Mouse (Mus musculus) monocyte, adult 2 months (primary cell): ENCODE measurements around the gene Rpl41.

Source experiments
- DNase-seq, 2 experiments: peaks; one replicate each; pipeline ENCODE4 v3.0.0; 2022; ENCODE audit warnings: low spot score in 2 of 2, low read depth in 1 of 2

Gene Rpl41

GRCm38 (mm10) chr10:128548947-128549681 lies at the start of gene Rpl41:
Gene Rpl41 (minus strand): TSS chr10:128549305.
- DNase-seq: peak; percentile 84 to 85

DNA sequence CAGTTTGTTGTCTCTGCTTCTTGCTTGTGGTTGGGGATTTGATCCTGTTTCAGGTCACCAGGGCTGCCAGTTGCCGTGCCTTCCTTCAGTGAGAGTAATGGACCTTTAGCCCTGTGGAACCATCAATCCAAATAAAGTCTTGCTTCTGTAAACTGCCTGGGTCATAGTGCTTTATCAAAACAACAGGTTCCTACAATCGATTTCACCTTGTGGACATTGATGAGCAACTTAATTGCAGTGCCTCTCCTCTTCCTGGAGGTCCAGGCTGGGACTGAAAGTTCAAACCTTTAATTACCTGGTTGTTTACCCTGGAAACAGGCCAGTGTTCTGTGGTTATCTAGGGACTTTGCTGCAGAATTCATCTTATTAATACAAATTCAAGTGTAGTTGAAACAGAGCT lies 49.4 kb upstream of the Rpl41 start:
- no peak for DNase-seq

DNA sequence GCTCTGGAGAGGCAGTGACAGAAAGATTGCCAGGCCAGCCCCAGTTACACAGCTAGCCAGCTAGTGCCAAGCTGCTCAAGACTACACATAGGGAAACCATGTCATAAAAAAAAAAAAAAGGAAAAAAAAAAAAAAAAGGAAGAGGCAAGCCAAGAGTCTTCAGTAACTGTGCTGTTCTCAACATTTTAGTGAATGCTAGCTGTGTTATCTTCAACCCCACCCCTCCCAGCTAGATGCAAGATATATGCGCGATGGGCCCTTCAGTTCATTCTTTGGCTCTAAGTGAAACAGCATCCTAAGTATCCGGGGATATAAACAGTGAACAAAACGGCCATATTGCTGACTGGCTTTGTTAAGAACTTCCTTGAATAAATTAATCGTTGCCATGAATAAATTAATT lies 43.7 kb upstream of the Rpl41 start:
- DNase-seq: no peak

GRCm38 (mm10) chr10:128591436-128591835 lies 42.3 kb upstream of the Rpl41 start:
- DNase-seq: no peak

DNA sequence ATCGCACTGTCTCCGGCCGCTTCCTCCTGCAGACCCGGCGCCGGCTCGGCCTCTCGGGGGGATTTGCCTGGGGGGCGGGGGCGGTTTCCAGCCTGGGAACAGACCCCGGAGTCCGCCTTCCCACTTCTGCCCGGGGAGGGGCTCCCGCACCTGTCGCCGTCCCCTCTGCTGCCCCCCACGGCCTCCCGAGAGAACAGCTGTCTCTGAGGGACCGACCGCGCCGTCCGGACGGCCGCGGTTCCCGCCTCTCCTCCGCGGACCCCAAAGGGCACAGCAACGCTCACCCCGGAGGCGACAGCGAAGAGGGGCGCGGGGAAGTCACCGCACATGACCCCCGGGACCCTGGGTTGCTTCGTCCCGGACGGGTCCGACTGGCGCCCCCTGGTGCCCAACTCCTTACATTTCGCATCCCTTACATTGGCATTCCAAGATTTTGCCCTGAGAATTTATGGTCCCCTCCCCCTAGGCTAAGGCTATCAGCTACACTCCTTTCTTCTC lies 41.1 kb upstream of the Rpl41 start:
- no peak for DNase-seq

DNA sequence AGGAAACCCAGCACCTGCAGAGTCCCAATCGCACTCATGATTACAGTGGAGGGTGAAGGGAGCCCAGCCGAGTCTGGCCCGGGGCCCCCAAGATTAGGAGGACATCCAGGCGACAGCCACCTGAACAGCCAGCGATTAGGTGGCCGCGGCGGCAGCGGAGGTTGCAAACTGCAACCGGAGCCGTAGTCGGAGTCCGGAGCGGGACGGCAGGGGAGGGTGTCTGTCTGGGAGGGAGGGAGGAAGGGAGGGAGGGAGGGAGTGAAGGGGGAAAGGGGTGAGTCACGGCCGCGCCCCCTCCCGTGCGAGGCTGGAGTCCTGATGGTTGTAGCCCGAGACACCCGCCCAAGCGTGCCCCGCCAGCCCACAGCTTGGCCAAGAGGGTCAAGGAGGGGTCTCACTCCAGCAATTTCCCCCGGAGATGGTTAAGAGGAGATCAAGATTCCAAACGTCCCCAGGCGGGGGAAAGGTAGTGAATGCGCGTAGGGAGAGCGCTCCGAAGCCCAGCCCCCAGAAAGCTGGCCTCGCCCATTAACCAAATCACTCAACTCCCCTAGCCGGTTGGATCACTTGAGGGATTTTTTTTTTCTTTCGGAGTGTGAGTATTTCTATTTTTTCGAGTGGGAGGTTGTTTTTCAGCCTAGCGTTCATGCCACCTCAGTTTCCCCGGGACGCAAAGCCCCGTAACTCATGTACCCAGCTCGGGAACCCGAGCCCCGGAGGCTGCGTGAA lies 40.5 kb upstream of the Rpl41 start, which contains the start of gene Erbb3:
TSS of gene Erbb3 (minus strand) at position 189 of the 729 bp plus-strand sequence.
- DNase-seq: no peak

GRCm38 (mm10) chr10:128588775-128589463 lies 39.8 kb upstream of the Rpl41 start:
- no peak for DNase-seq

GRCm38 (mm10) chr10:128588136-128588535 lies 39.0 kb upstream of the Rpl41 start:
- no peak for DNase-seq

DNA sequence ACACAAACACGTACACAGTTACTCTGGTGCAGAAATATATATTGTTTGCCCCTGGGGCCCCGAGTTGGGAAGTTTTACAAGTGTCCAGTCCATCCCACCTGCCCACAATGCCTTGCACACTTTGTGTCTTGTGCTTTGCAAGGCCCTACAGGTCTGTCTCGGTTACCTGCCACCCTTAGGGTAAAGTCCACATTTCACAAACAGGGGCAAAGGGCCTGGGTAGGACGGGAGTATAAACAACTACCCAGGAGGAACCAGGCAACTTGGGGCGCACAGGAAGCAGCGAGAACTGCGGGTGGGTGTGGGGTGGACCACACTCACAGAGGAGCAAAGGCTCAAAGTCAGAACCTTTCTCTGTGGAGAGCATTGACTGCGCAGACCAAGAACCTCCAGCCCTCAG lies 38.6 kb upstream of the Rpl41 start:
- no peak for DNase-seq

GRCm38 (mm10) chr10:128587120-128587519 lies 38.0 kb upstream of the Rpl41 start:
- DNase-seq: no peak

DNA sequence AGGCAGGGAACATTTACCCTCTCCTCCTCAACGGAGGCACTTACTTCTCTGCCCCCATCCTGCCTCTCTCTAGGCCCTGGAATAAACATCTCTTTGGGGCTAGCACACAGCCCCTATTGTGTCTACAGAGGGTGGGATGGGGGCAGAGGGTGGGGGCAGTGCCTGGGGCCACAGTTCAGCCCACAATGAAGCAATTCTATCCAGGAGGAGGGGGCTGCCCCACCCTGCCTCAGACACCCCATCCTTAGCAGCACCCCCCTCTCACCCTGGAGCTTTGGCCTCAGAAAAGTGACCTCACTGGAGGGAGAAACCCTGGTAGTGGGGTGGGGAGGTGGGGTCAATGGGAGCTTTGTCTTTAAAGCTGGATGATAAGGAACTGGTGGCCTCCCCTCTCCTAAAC lies 37.4 kb upstream of the Rpl41 start:
- DNase-seq: no peak

- no peak for DNase-seq
Measured at GRCm38 (mm10) chr10:128584386-128584785, 35.3 kb upstream of the Rpl41 start.

GRCm38 (mm10) chr10:128583644-128584043 lies 34.5 kb upstream of the Rpl41 start:
- no peak for DNase-seq

DNA sequence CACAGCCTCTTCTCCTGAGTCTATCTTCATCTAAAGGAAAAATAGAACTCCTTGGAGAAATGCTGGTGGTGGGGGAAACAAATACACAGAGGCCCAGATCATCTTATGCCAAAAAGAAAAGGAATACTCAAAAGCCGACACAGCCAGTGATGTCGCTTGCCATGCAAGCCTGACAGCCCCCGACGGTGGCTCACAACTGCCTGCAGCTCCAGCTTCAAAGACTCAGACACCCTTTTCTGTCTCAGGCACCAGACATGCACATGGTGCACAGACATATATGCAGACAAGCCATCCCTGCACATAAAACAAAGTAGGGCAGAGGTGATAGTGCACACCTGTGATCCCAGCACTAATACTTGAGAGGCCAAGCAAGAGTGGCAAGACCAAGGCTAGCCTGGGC lies 30.6 kb upstream of the Rpl41 start:
- DNase-seq: no peak

GRCm38 (mm10) chr10:128579298-128579697 lies 30.2 kb upstream of the Rpl41 start:
- DNase-seq: no peak

GRCm38 (mm10) chr10:128578330-128578729 lies 29.2 kb upstream of the Rpl41 start:
- no peak for DNase-seq

- DNase-seq: no peak
Measured at GRCm38 (mm10) chr10:128575063-128575462, 26.0 kb upstream of the Rpl41 start.

GRCm38 (mm10) chr10:128565788-128566531 lies 16.9 kb upstream of the Rpl41 start, which contains the start of gene Pa2g4:
Gene Pa2g4 (minus strand): TSS chr10:128565987.
- DNase-seq: peak; percentile 90 to 95

DNA sequence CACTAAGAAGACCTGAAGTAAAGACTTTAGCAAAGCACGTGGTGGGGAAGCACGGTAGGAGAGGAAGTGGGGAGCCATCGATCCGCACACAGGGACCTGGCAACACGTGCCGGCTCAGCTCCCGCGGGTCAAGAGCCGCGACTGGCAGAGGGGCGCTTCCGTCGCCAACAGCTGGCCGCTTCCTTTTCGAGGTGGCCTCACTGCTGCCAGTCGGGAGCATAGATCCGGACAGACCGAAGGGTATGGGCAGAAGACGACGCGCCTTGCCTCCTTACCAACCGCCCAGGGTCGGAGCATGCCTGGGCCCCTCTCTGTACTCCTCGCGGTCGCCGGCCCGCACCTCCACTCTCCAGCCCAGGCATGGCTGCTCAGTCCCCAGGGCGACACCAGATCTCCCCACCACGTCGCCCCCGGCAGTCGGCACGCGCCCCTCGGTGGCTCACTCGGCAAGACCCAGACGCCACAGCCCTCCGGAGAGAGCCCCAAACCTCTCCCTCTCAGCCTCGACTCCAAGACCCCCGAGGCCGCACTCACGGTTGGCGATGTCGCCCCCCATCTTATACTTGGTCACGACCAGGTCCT lies 16.2 kb upstream of the Rpl41 start:
- DNase-seq: no peak

GRCm38 (mm10) chr10:128563544-128563943 lies 14.4 kb upstream of the Rpl41 start:
- no peak for DNase-seq

- DNase-seq: no peak
Measured at GRCm38 (mm10) chr10:128556963-128557362, 7.9 kb upstream of the Rpl41 start.
